Mouse (Mus musculus): ENCODE results near the gene Pianp. TPM values are rescaled to one million over a fixed set of nuclear protein-coding genes. Genes with fewer than 3 reads are reported as not detected.
A peak's percentile ranks its signal among the peaks of the same experiment; 100 is the strongest.

The Pianp gene
- polyA plus RNA-seq, 1 experiment from 2014 or later: 1.8 TPM

GRCm38 (mm10) chr6:124964638-124965037, 31.9 kb upstream of the Pianp start:
- H3K4me1 ChIP-seq (replicated peaks; ENCODE audit: control insufficient read depth, insufficient read depth, low read length): peaks cover 10% of the 10 kb centered on the region; the same call in 1 of the 2 replicates
- TF ChIP-seq CTCF (IDR thresholded peaks at IDR 0.05; ENCODE audit: low read depth): peak; percentile 21; the same call in 1 of the 2 replicates
- H3K36me3 ChIP-seq (ENCODE audit: control insufficient read depth, insufficient read depth): peaks cover 15% of the 10 kb centered on the region
- no peaks in the 10 kb centered on the region for H3K27me3 ChIP-seq (replicated peaks; ENCODE audit: control insufficient read depth, insufficient read depth, low read length)
- H3K9ac ChIP-seq (ENCODE audit: low read depth, low read length): peak overlapping the region; percentile 74
- peak; percentile 28 for ATAC-seq
- H3K9me3 ChIP-seq (ENCODE audit: control insufficient read depth): no peaks in the 10 kb centered on the region
- H3K4me2 ChIP-seq (replicated peaks; ENCODE audit: low read depth): peak overlapping the region; percentile 85
- H3K27ac ChIP-seq (ENCODE audit: low read depth, low read length): peak overlapping the region; percentile 93
- WGBS: 23% methylated on average over 16 of the region's 16 CpGs
- peak overlapping the region; percentile 69 for H3K4me3 ChIP-seq (ENCODE audit: low read depth, low read length)

GRCm38 (mm10) chr6:124965088-124965719, 31.3 kb upstream of the Pianp start, which contains the start of gene Cops7a:
Gene Cops7a, minus strand, starts transcription at chr6:124965538.
- WGBS: under 1% methylated on average over 67 of the region's 68 CpGs

GRCm38 (mm10) chr6:124965747-124966146, 30.7 kb upstream of the Pianp start:
- peaks cover 10% of the 10 kb centered on the region; the same call in 1 of the 2 replicates for H3K4me1 ChIP-seq (replicated peaks; ENCODE audit: control insufficient read depth, insufficient read depth, low read length)
- TF ChIP-seq CTCF (IDR thresholded peaks at IDR 0.05; ENCODE audit: low read depth): no peak
- peaks cover 6% of the 10 kb centered on the region for H3K36me3 ChIP-seq (ENCODE audit: control insufficient read depth, insufficient read depth)
- H3K9me3 ChIP-seq (ENCODE audit: control insufficient read depth): no peaks in the 10 kb centered on the region
- WGBS: 11% methylated on average over 15 of the region's 15 CpGs
- ATAC-seq: no peak
- peak overlapping the region; percentile 85 for H3K4me2 ChIP-seq (replicated peaks; ENCODE audit: low read depth)
- H3K4me3 ChIP-seq (ENCODE audit: low read depth, low read length): peak overlapping the region; percentile 69
- no peaks in the 10 kb centered on the region for H3K27me3 ChIP-seq (replicated peaks; ENCODE audit: control insufficient read depth, insufficient read depth, low read length)
- peak overlapping the region; percentile 93; the same call in 1 of the 2 replicates for H3K27ac ChIP-seq (ENCODE audit: low read depth, low read length)
- peak overlapping the region; percentile 74 for H3K9ac ChIP-seq (ENCODE audit: low read depth, low read length)

More at GRCm38 (mm10) chr6:124965088-124965719, 31.3 kb upstream of the Pianp start, which contains the start of gene Cops7a:
- peak within 1 kb of the TSS; percentile 93 for H3K27ac ChIP-seq (ENCODE audit: low read depth, low read length)
- H3K36me3 ChIP-seq (ENCODE audit: control insufficient read depth, insufficient read depth): peaks cover 10% of the 10 kb centered on the region
- H3K4me3 ChIP-seq (ENCODE audit: low read depth, low read length): peak within 1 kb of the TSS; percentile 69
- peak within 1 kb of the TSS; percentile 74 for H3K9ac ChIP-seq (ENCODE audit: low read depth, low read length)
- peaks cover 10% of the 10 kb centered on the region; the same call in 1 of the 2 replicates for H3K4me1 ChIP-seq (replicated peaks; ENCODE audit: control insufficient read depth, insufficient read depth, low read length)
- peak; percentile 93 for ATAC-seq
- no peaks in the 10 kb centered on the region for H3K9me3 ChIP-seq (ENCODE audit: control insufficient read depth)
- TF ChIP-seq CTCF (IDR thresholded peaks at IDR 0.05; ENCODE audit: low read depth): peak; percentile 41; the same call in 1 of the 2 replicates
- no peaks in the 10 kb centered on the region for H3K27me3 ChIP-seq (replicated peaks; ENCODE audit: control insufficient read depth, insufficient read depth, low read length)
- peak within 1 kb of the TSS; percentile 85 for H3K4me2 ChIP-seq (replicated peaks; ENCODE audit: low read depth)

GRCm38 (mm10) chr6:124966466-124967118, 29.9 kb upstream of the Pianp start:
- peak overlapping the region; percentile 74; the same call in 1 of the 2 replicates for H3K9ac ChIP-seq (ENCODE audit: low read depth, low read length)
- WGBS: 94% methylated on average over 7 of the region's 7 CpGs
- H3K4me3 ChIP-seq (ENCODE audit: low read depth, low read length): peak overlapping the region; percentile 69; the same call in 1 of the 2 replicates
- H3K36me3 ChIP-seq (ENCODE audit: control insufficient read depth, insufficient read depth): no peaks in the 10 kb centered on the region
- H3K9me3 ChIP-seq (ENCODE audit: control insufficient read depth): no peaks in the 10 kb centered on the region
- peak overlapping the region; percentile 85 for H3K4me2 ChIP-seq (replicated peaks; ENCODE audit: low read depth)
- H3K27me3 ChIP-seq (replicated peaks; ENCODE audit: control insufficient read depth, insufficient read depth, low read length): no peaks in the 10 kb centered on the region
- no peak overlapping the region for H3K27ac ChIP-seq (ENCODE audit: low read depth, low read length)
- H3K4me1 ChIP-seq (replicated peaks; ENCODE audit: control insufficient read depth, insufficient read depth, low read length): peaks cover 10% of the 10 kb centered on the region; the same call in 1 of the 2 replicates
- no peak for ATAC-seq
- TF ChIP-seq CTCF (IDR thresholded peaks at IDR 0.05; ENCODE audit: low read depth): peak; percentile 55

- no peaks in the 10 kb centered on the region for H3K9me3 ChIP-seq (ENCODE audit: control insufficient read depth)
- no peak for ATAC-seq
- 60% methylated on average over 4 of the region's 4 CpGs for WGBS
- no peak overlapping the region for H3K4me3 ChIP-seq (ENCODE audit: low read depth, low read length)
- TF ChIP-seq CTCF (IDR thresholded peaks at IDR 0.05; ENCODE audit: low read depth): peak; percentile 72
- H3K27me3 ChIP-seq (replicated peaks; ENCODE audit: control insufficient read depth, insufficient read depth, low read length): no peaks in the 10 kb centered on the region
- no peak overlapping the region for H3K4me2 ChIP-seq (replicated peaks; ENCODE audit: low read depth)
- no peak overlapping the region for H3K9ac ChIP-seq (ENCODE audit: low read depth, low read length)
- no peak overlapping the region for H3K27ac ChIP-seq (ENCODE audit: low read depth, low read length)
- peaks cover 10% of the 10 kb centered on the region; the same call in 1 of the 2 replicates for H3K4me1 ChIP-seq (replicated peaks; ENCODE audit: control insufficient read depth, insufficient read depth, low read length)
- H3K36me3 ChIP-seq (ENCODE audit: control insufficient read depth, insufficient read depth): no peaks in the 10 kb centered on the region
These were observed 28.7 kb upstream of the Pianp start for GRCm38 (mm10) chr6:124967766-124968165.

GRCm38 (mm10) chr6:124992241-124992640, 4.3 kb upstream of the Pianp start:
- WGBS: 72% methylated on average over 4 of the region's 4 CpGs
- Histone ChIP-seq H3K9me3 (ENCODE audit: control insufficient read depth) (no peaks in the 10 kb centered on the region), H3K9ac (ENCODE audit: low read depth, low read length) (no peak overlapping the region), H3K27ac (ENCODE audit: low read depth, low read length) (no peak overlapping the region), H3K36me3 (ENCODE audit: control insufficient read depth, insufficient read depth) (no peaks in the 10 kb centered on the region), H3K27me3 (replicated peaks; ENCODE audit: control insufficient read depth, insufficient read depth, low read length) (peaks cover 15% of the 10 kb centered on the region), H3K4me3 (ENCODE audit: low read depth, low read length) (no peak overlapping the region), H3K4me1 (replicated peaks; ENCODE audit: control insufficient read depth, insufficient read depth, low read length) (0 out of 2 replicates have a peak, but pooled peaks cover 4% of the 10 kb centered on the region), H3K4me2 (replicated peaks; ENCODE audit: low read depth) (no peak overlapping the region)
- no peak for TF ChIP-seq CTCF (IDR thresholded peaks at IDR 0.05; ENCODE audit: low read depth)
- no peak for ATAC-seq
